8 mouse cellular contexts compared by ENCODE assay signal in genomic region chr3:51228038-51228820, GRCm38 (mm10). TPM values are rescaled to one million over a fixed set of nuclear protein-coding genes. Genes with fewer than 3 reads are reported as not detected.
A peak's percentile ranks its signal among the peaks of the same experiment; 100 is the strongest.
DNase-seq lines count a peak whose midpoint lies in the region; ATAC-seq and TF ChIP-seq lines count a peak whose summit lies in the region.

No protein-coding gene starts in this region.

- TF ChIP-seq EP300 in lung, postnatal 0 days (IDR thresholded peaks at IDR 0.05): no peak

- H3K9ac ChIP-seq in kidney, embryonic 16.5 days (replicated peaks; ENCODE audit: low read length): no peak overlapping the region
- H3K9ac ChIP-seq in ES-E14 (ENCODE audit: insufficient read depth, low read depth, low read length, poor library complexity, severe bottlenecking): peak overlapping the region; percentile 13; the same call in 1 of the 2 replicates
- no peak overlapping the region for H3K9ac ChIP-seq in lung, postnatal 0 days (replicated peaks; ENCODE audit: low read depth)
- no peak overlapping the region for H3K9ac ChIP-seq in midbrain, embryonic 15.5 days

- in situ Hi-C loops in ES-E14 (cut with MboI; ENCODE audit: low sequenced_read_pairs in 2 of 2, unreplicated experiment in 2 of 2): no loop called here

- peak; percentile 69 for DNase-seq in kidney, postnatal 10 days
- no peak for DNase-seq in ES-E14 (ENCODE audit: low read depth, low spot score)
- DNase-seq in gastrocnemius, postnatal 4 days (ENCODE audit: low spot score in 2 of 2): peak; percentile 57 to 76
- DNase-seq in lung, postnatal 0 days (ENCODE audit: low spot score): peak; percentile 60

- TF ChIP-seq POLR2A in bone marrow, adult 2 months (IDR thresholded peaks at IDR 0.05; ENCODE audit: borderline replicate concordance, control insufficient read depth, low read depth, low read length): no peak
- no peak for TF ChIP-seq POLR2A in testis, adult 2 months (IDR thresholded peaks at IDR 0.05; ENCODE audit: control insufficient read depth, low read depth, low read length)

- no peaks in the 10 kb centered on the region for H3K27me3 ChIP-seq in kidney, embryonic 16.5 days (ENCODE audit: insufficient read depth, low read length)
- no peaks in the 10 kb centered on the region for H3K27me3 ChIP-seq in lung, postnatal 0 days (replicated peaks; ENCODE audit: insufficient read depth, low read length)
- no peaks in the 10 kb centered on the region for H3K27me3 ChIP-seq in testis, adult 2 months (ENCODE audit: control insufficient read depth, insufficient read depth, low read length)
- H3K27me3 ChIP-seq in midbrain, embryonic 15.5 days (replicated peaks): no peaks in the 10 kb centered on the region

- no peak overlapping the region for H3K4me3 ChIP-seq in kidney, embryonic 16.5 days (ENCODE audit: low read length)
- H3K4me3 ChIP-seq in ES-E14 (ENCODE audit: insufficient read depth in 1 of 2, low read depth in 1 of 2, low read length in 2 of 2, poor library complexity in 1 of 2, severe bottlenecking in 1 of 2): peak overlapping the region in 1 of 2 experiments; percentile 23; a peak in 1 of 4 replicates
- no peak overlapping the region for H3K4me3 ChIP-seq in bone marrow, adult 2 months (replicated peaks; ENCODE audit: control insufficient read depth, low read depth, low read length)
- no peak overlapping the region for H3K4me3 ChIP-seq in lung, postnatal 0 days (ENCODE audit: low read depth, low read length)
- H3K4me3 ChIP-seq in testis, adult 2 months (ENCODE audit: control insufficient read depth, low read depth, low read length): no peak overlapping the region
- H3K4me3 ChIP-seq in midbrain, embryonic 15.5 days: no peak overlapping the region

- H3K4me2 ChIP-seq in kidney, embryonic 16.5 days (replicated peaks; ENCODE audit: low read depth, low read length): no peak overlapping the region
- no peak overlapping the region for H3K4me2 ChIP-seq in lung, postnatal 0 days (replicated peaks; ENCODE audit: low read depth, low read length)
- H3K4me2 ChIP-seq in midbrain, embryonic 15.5 days: no peak overlapping the region

- peak; percentile 67 for TF ChIP-seq CTCF in bone marrow, adult 2 months (IDR thresholded peaks at IDR 0.05; ENCODE audit: control insufficient read depth, insufficient read depth, low read length)
- TF ChIP-seq CTCF in lung, postnatal 0 days (IDR thresholded peaks at IDR 0.05): peak; percentile 66
- TF ChIP-seq CTCF in testis, adult 2 months (IDR thresholded peaks at IDR 0.05; ENCODE audit: control insufficient read depth, insufficient read depth, insufficient replicate concordance, low read depth, low read length): peak; percentile 41; the same call in 1 of the 2 replicates

- WGBS in kidney, embryonic 16.5 days: 80% methylated on average over 10 of the region's 10 CpGs
- WGBS in bone marrow, adult 2 months: 51% methylated on average over 10 of the region's 10 CpGs
- 74% methylated on average over 10 of the region's 10 CpGs for WGBS in lung, postnatal 0 days
- 81% methylated on average over 10 of the region's 10 CpGs for WGBS in midbrain, embryonic 15.5 days

- no peaks in the 10 kb centered on the region for H3K9me3 ChIP-seq in kidney, embryonic 16.5 days (ENCODE audit: low read length)
- H3K9me3 ChIP-seq in ES-E14 (ENCODE audit: control insufficient read depth, insufficient read depth, low read depth, low read length): no peaks in the 10 kb centered on the region
- H3K9me3 ChIP-seq in lung, postnatal 0 days (ENCODE audit: low read length): no peaks in the 10 kb centered on the region
- H3K9me3 ChIP-seq in midbrain, embryonic 15.5 days: no peaks in the 10 kb centered on the region

- H3K36me3 ChIP-seq in kidney, embryonic 16.5 days (ENCODE audit: insufficient read depth, low read length): no peaks in the 10 kb centered on the region
- peaks cover 9% of the 10 kb centered on the region for H3K36me3 ChIP-seq in ES-E14 (ENCODE audit: control insufficient read depth, insufficient read depth, low read length, poor library complexity, severe bottlenecking)
- no peaks in the 10 kb centered on the region for H3K36me3 ChIP-seq in lung, postnatal 0 days (ENCODE audit: insufficient read depth, low read length)
- H3K36me3 ChIP-seq in testis, adult 2 months (ENCODE audit: control insufficient read depth, insufficient read depth, low read length): no peaks in the 10 kb centered on the region
- no peaks in the 10 kb centered on the region for H3K36me3 ChIP-seq in midbrain, embryonic 15.5 days (replicated peaks)

- peaks cover 20% of the 10 kb centered on the region for H3K4me1 ChIP-seq in kidney, embryonic 16.5 days (ENCODE audit: insufficient read depth, low read length)
- H3K4me1 ChIP-seq in ES-E14 (ENCODE audit: control insufficient read depth in 2 of 2, insufficient read depth in 2 of 2, low read length in 2 of 2, poor library complexity in 1 of 2): peaks cover 6% of the 10 kb centered on the region in 2 experiments; a peak in 3 of 4 replicates
- H3K4me1 ChIP-seq in bone marrow, adult 2 months (ENCODE audit: control insufficient read depth, insufficient read depth, low read length): peaks cover 1% of the 10 kb centered on the region
- H3K4me1 ChIP-seq in lung, postnatal 0 days (ENCODE audit: insufficient read depth, low read depth, low read length): peaks cover 8% of the 10 kb centered on the region; the same call in 1 of the 2 replicates
- H3K4me1 ChIP-seq in testis, adult 2 months (ENCODE audit: control insufficient read depth, insufficient read depth, low read length): peaks cover 10% of the 10 kb centered on the region
- H3K4me1 ChIP-seq in midbrain, embryonic 15.5 days: peaks cover 30% of the 10 kb centered on the region

- no peak for ATAC-seq in kidney, embryonic 16.5 days (ENCODE audit: low FRiP score, low TSS enrichment)
- no peak for ATAC-seq in lung, postnatal 0 days
- no peak for ATAC-seq in midbrain, embryonic 15.5 days (replicated peaks)

- no peak overlapping the region for H3K27ac ChIP-seq in kidney, embryonic 16.5 days (ENCODE audit: low read length)
- no peak overlapping the region for H3K27ac ChIP-seq in ES-E14 (ENCODE audit: insufficient read depth, low read depth, low read length, poor library complexity, severe bottlenecking)
- H3K27ac ChIP-seq in bone marrow, adult 2 months (ENCODE audit: control insufficient read depth, insufficient read depth, low read depth, low read length, poor library complexity): no peak overlapping the region
- H3K27ac ChIP-seq in lung, postnatal 0 days (ENCODE audit: low read length): no peak overlapping the region
- no peak overlapping the region for H3K27ac ChIP-seq in testis, adult 2 months (ENCODE audit: control insufficient read depth, insufficient read depth, low read depth, low read length)
- H3K27ac ChIP-seq in midbrain, embryonic 15.5 days: no peak overlapping the region

TF ChIP-seq in ES-E14, 5 proteins besides CTCF, POLR2A, EP300 and RAD21:
- TF ChIP-seq HCFC1 (IDR thresholded peaks at IDR 0.05; ENCODE audit: borderline replicate concordance, insufficient read depth, low read length) (no peak), ZC3H11A (IDR thresholded peaks at IDR 0.05; ENCODE audit: borderline replicate concordance, low read depth, low read length) (0 out of 2 replicates have a peak, but pooled peaks have one; percentile 17), MAFK (IDR thresholded peaks at IDR 0.05; ENCODE audit: insufficient read depth, low read depth, low read length) (no peak), CHD2 (IDR thresholded peaks at IDR 0.05; ENCODE audit: low read depth, low read length) (no peak), ZNF384 (IDR thresholded peaks at IDR 0.05; ENCODE audit: low read depth, low read length) (peak; percentile 85)

RNA-seq across cellular contexts. Expression of gene Noct, which starts 4.0 kb away (rescaled TPM):
- 7.2 and 7.9 TPM in 2 replicates for polyA plus RNA-seq in kidney, embryonic 16.5 days (2015; fragmentation: Nextera tagmentation; extraction: Ambion mirVana)
- total RNA-seq in ES-E14 (2012; rRNA removed): 39.3 and 53.4 TPM in 2 replicates
- polyA plus RNA-seq in bone marrow, adult 2 months (2011; ENCODE audit: insufficient read depth, insufficient read length, low replicate concordance, missing spikeins): 14.4 and 18.3 TPM in 2 replicates
- total RNA-seq in gastrocnemius, postnatal 4 days (2021): 10 to 100 TPM; 11.0 to 12.3 TPM
- 4.1 and 4.2 TPM in 2 replicates for polyA plus RNA-seq in lung, postnatal 0 days (2015; fragmentation: Nextera tagmentation; extraction: Ambion mirVana)
- 7.2 and 7.4 TPM in 2 replicates for polyA plus RNA-seq in testis, adult 2 months (2012; rRNA removed)
- polyA plus RNA-seq in midbrain, embryonic 15.5 days (2015; fragmentation: Nextera tagmentation; extraction: Ambion mirVana): 30.9 and 31.7 TPM in 2 replicates
